Mouse (Mus musculus) CH12.LX (cell line): ENCODE measurements at regions not wholly inside any gene's neighbourhood (a gene's known extent, or its start where the extent isn't known, plus 50 kb on each side); places are given as distances from the start of the nearest gene placed in this dataset.

Source experiments
- DNase-seq: peaks from one replicate; pipeline ENCODE4 v3.0.0-alpha.2; 2013; ENCODE audit errors: extremely low read depth
- H3K27ac ChIP-seq: 2 replicates; pipeline ENCODE4 v1.5.1; 2012; ENCODE audit warnings: low read depth, mild to moderate bottlenecking, control low read depth, moderate library complexity; ENCODE audit not compliant: insufficient read depth
- H3K27me3 ChIP-seq: replicated peaks from 2 replicates; pipeline ENCODE3; 2012; ENCODE audit warnings: inconsistent platforms
- H3K36me3 ChIP-seq, 2 experiments: replicated peaks in 1 of 2; 2 replicates each; pipeline versions ENCODE3 to v1.6.1; 2012; ENCODE audit warnings: inconsistent platforms in 1 of 2, low read length in 1 of 2, mild to moderate bottlenecking in 1 of 2, mixed read lengths in 1 of 2, moderate library complexity in 1 of 2; ENCODE audit not compliant: control insufficient read depth in 1 of 2, insufficient read depth in 1 of 2
- H3K4me1 ChIP-seq, 2 experiments: 2 replicates each; pipeline ENCODE4 v1.6.1; 2012; ENCODE audit warnings: inconsistent platforms in 1 of 2, moderate library complexity in 1 of 2; ENCODE audit not compliant: insufficient read depth in 2 of 2, control insufficient read depth in 1 of 2
- H3K4me2 ChIP-seq: 2 replicates; pipeline ENCODE4 v1.6.1; 2012; ENCODE audit warnings: low read depth, mild to moderate bottlenecking, control low read depth; ENCODE audit not compliant: poor library complexity, insufficient read depth, severe bottlenecking
- H3K4me3 ChIP-seq, 3 experiments: fragments of 150-350 bp in 1 of 3; sonication (generic) in 1 of 3; replicated peaks in 1 of 3; 2 replicates each; pipeline versions ENCODE3 to v1.5.1; 2011 to 2012; ENCODE audit warnings: low read depth in 2 of 3, low read length in 2 of 3, mild to moderate bottlenecking in 2 of 3, moderate library complexity in 2 of 3, control low read depth in 1 of 3, improper control_type of control experiment in 1 of 3, inconsistent platforms in 1 of 3, mixed read lengths in 1 of 3; ENCODE audit not compliant: poor library complexity in 1 of 3
- H3K79me2 ChIP-seq: replicated peaks from 2 replicates; pipeline ENCODE4 v1.6.1; 2012; ENCODE audit warnings: mild to moderate bottlenecking, moderate library complexity; ENCODE audit not compliant: control insufficient read depth, poor library complexity, insufficient read depth, severe bottlenecking; ENCODE audit errors: extremely low read depth
- H3K9ac ChIP-seq: 2 replicates; pipeline ENCODE4 v1.6.1; 2012; ENCODE audit warnings: low read depth, mild to moderate bottlenecking, control low read depth, moderate library complexity; ENCODE audit not compliant: insufficient read depth
- H3K9me3 ChIP-seq: replicated peaks from 2 replicates; pipeline ENCODE3; 2012; ENCODE audit warnings: low read length, inconsistent platforms, mixed read lengths
- CHD2 ChIP-seq: IDR thresholded peaks from 2 replicates; pipeline ENCODE4 v1.6.1; 2011; ENCODE audit warnings: low read length, improper control_type of control experiment
- CTCF ChIP-seq, 2 experiments: IDR thresholded peaks in 1 of 2; conservative IDR thresholded peaks in 1 of 2; 2 replicates each; pipeline ENCODE4 v1.5.1; 2011 to 2012; ENCODE audit warnings: low read depth in 2 of 2, low read length in 2 of 2, improper control_type of control experiment in 1 of 2, inconsistent platforms in 1 of 2, mild to moderate bottlenecking in 1 of 2, moderate library complexity in 1 of 2
- ELF1 ChIP-seq: IDR thresholded peaks from 2 replicates; pipeline ENCODE4 v1.6.1; 2014; ENCODE audit warnings: low read depth, mild to moderate bottlenecking, inconsistent platforms, low read length, improper control_type of control experiment
- EP300 ChIP-seq: IDR thresholded peaks from 2 replicates; pipeline ENCODE4 v1.6.1; 2011; ENCODE audit warnings: low read length, improper control_type of control experiment
- ETS1 ChIP-seq: conservative IDR thresholded peaks from 2 replicates; pipeline ENCODE4 v1.6.1; 2012; ENCODE audit warnings: low read depth, mild to moderate bottlenecking, inconsistent platforms, low read length, improper control_type of control experiment, moderate library complexity
- GABPA ChIP-seq: IDR thresholded peaks from 2 replicates; pipeline ENCODE4 v1.6.1; 2012; ENCODE audit warnings: low read depth, low read length, improper control_type of control experiment, inconsistent platforms; ENCODE audit not compliant: insufficient replicate concordance
- HCFC1 ChIP-seq: IDR thresholded peaks from 2 replicates; pipeline ENCODE4 v1.6.1; 2012; ENCODE audit warnings: low read depth, mild to moderate bottlenecking, inconsistent platforms, low read length, improper control_type of control experiment
- JUND ChIP-seq: conservative IDR thresholded peaks from 2 replicates; pipeline ENCODE4 v1.6.1; 2011; ENCODE audit warnings: low read depth, low read length, improper control_type of control experiment
- MAFK ChIP-seq: IDR thresholded peaks from 2 replicates; pipeline ENCODE4 v1.6.1; 2011; ENCODE audit warnings: low read length, improper control_type of control experiment; ENCODE audit not compliant: insufficient replicate concordance
- MAX ChIP-seq: IDR thresholded peaks from 2 replicates; pipeline ENCODE4 v1.6.1; 2011; ENCODE audit warnings: low read length, improper control_type of control experiment
- MAZ ChIP-seq: IDR thresholded peaks from 2 replicates; pipeline ENCODE4 v1.6.1; 2012; ENCODE audit warnings: low read depth, mild to moderate bottlenecking, inconsistent platforms, low read length, improper control_type of control experiment, moderate library complexity
- MXI1 ChIP-seq: IDR thresholded peaks from 2 replicates; pipeline ENCODE4 v1.6.1; 2011; ENCODE audit warnings: mild to moderate bottlenecking, low read depth, low read length, improper control_type of control experiment
- MYC ChIP-seq: IDR thresholded peaks from 2 replicates; pipeline ENCODE4 v1.6.1; 2011; ENCODE audit warnings: low read depth, mild to moderate bottlenecking, improper control_type of control experiment, low read length
- PAX5 ChIP-seq: IDR thresholded peaks from 2 replicates; pipeline ENCODE4 v1.6.1; 2012; ENCODE audit warnings: low read length, inconsistent platforms, mixed read lengths
- POLR2A ChIP-seq: IDR thresholded peaks from 2 replicates; pipeline ENCODE4 v1.6.1; 2011; ENCODE audit warnings: low read depth, mild to moderate bottlenecking, improper control_type of control experiment, low read length
- RAD21 ChIP-seq: IDR thresholded peaks from 2 replicates; pipeline ENCODE4 v1.6.1; 2011; ENCODE audit warnings: low read depth, mild to moderate bottlenecking, low read length, improper control_type of control experiment, moderate library complexity
- SMC3 ChIP-seq: IDR thresholded peaks from 2 replicates; pipeline ENCODE4 v1.6.1; 2011; ENCODE audit warnings: low read depth, low read length, improper control_type of control experiment
- TCF12 ChIP-seq: IDR thresholded peaks from 2 replicates; pipeline ENCODE4 v1.6.1; 2014; ENCODE audit warnings: low read depth, mild to moderate bottlenecking, inconsistent platforms, low read length, improper control_type of control experiment
- UBTF ChIP-seq: IDR thresholded peaks from 2 replicates; pipeline ENCODE4 v1.6.1; 2012; ENCODE audit warnings: low read depth, mild to moderate bottlenecking, inconsistent platforms, low read length, improper control_type of control experiment, moderate library complexity
- USF1 ChIP-seq: IDR thresholded peaks from 2 replicates; pipeline ENCODE4 v1.6.1; 2014; ENCODE audit warnings: low read depth, mild to moderate bottlenecking, inconsistent platforms, low read length, improper control_type of control experiment
- USF2 ChIP-seq: conservative IDR thresholded peaks from 2 replicates; pipeline ENCODE4 v1.6.1; 2011; ENCODE audit warnings: low read depth, low read length, improper control_type of control experiment
- ZC3H11A ChIP-seq: IDR thresholded peaks from 2 replicates; pipeline ENCODE4 v1.6.1; 2012; ENCODE audit warnings: low read depth, mild to moderate bottlenecking, inconsistent platforms, low read length, improper control_type of control experiment
- ZKSCAN1 ChIP-seq: IDR thresholded peaks from 2 replicates; pipeline ENCODE4 v1.6.1; 2012; ENCODE audit warnings: low read depth, inconsistent platforms, low read length, improper control_type of control experiment, borderline replicate concordance
- dilution Hi-C: fragments of 300-500 bp; cut with MboI; formaldehyde crosslinking; loops from 2 replicates; pipeline ENCODE4 v1.14.3; 2020; ENCODE audit warnings: low sequenced_read_pairs; ENCODE audit not compliant: extremely low pct_unique_long_range_greater_than_20kb, extremely low pct_ligation_motif_present
- in situ Hi-C: fragments of 300-500 bp; cut with MboI; formaldehyde crosslinking; loops from 3 replicates; pipeline ENCODE4 v1.14.3; 2019; ENCODE audit warnings: low sequenced_read_pairs, low pct_ligation_motif_present, low pct_unique_long_range_greater_than_20kb, mixed read lengths

GRCm38 (mm10) chr13:60522719-60523450 is 78.9 kb upstream of the Dapk1 start:
- no peak overlapping the region for H3K4me2 ChIP-seq
- H3K9me3 ChIP-seq: peaks cover 70% of the 10 kb centered on the region
- H3K79me2 ChIP-seq: no peaks in the 10 kb centered on the region
- dilution Hi-C loops: no loop called here
- no peak overlapping the region for H3K4me3 ChIP-seq
- no peaks in the 10 kb centered on the region for H3K36me3 ChIP-seq
- in situ Hi-C loops: no loop called here
- H3K27ac ChIP-seq: no peak overlapping the region
- TF ChIP-seq MAFK (no peak), TCF12 (no peak), USF1 (no peak), MYC (no peak), USF2 (no peak), SMC3 (no peak), EP300 (no peak), ZKSCAN1 (no peak), CTCF (conservative IDR thresholded peaks at IDR 0.05 in 1 of 2, IDR thresholded peaks at IDR 0.05 in 1 of 2; ENCODE audit: low read depth in 2 of 2, low read length in 2 of 2) (no peak), UBTF (no peak), POLR2A (no peak), RAD21 (no peak), PAX5 (no peak), ELF1 (no peak), MXI1 (no peak), HCFC1 (no peak), MAZ (no peak)
- no peak for DNase-seq
- H3K27me3 ChIP-seq: no peaks in the 10 kb centered on the region
- H3K9ac ChIP-seq: no peak overlapping the region
- H3K4me1 ChIP-seq: no peaks in the 10 kb centered on the region

GRCm38 (mm10) chr13:60527806-60528205 is 73.9 kb upstream of the Dapk1 start:
- in situ Hi-C loops (no loop called here), dilution Hi-C loops (no loop called here)
- DNase-seq: no peak
- H3K27me3 ChIP-seq: no peaks in the 10 kb centered on the region
- no peak overlapping the region for H3K4me2 ChIP-seq
- H3K27ac ChIP-seq: no peak overlapping the region
- no peaks in the 10 kb centered on the region for H3K36me3 ChIP-seq
- H3K4me3 ChIP-seq: no peak overlapping the region
- no peaks in the 10 kb centered on the region for H3K4me1 ChIP-seq
- H3K9ac ChIP-seq: no peak overlapping the region
- H3K79me2 ChIP-seq: no peaks in the 10 kb centered on the region
- TF ChIP-seq GABPA: no peak
- no peak for TF ChIP-seq ETS1
- no peak for TF ChIP-seq PAX5
- TF ChIP-seq ZC3H11A: no peak
- no peak for TF ChIP-seq MAX
- no peak for TF ChIP-seq MAFK
- TF ChIP-seq TCF12: no peak
- TF ChIP-seq CHD2: no peak
- no peak for TF ChIP-seq JUND
- TF ChIP-seq, all 38 proteins: peak for 0
- peaks cover 76% of the 10 kb centered on the region for H3K9me3 ChIP-seq
